Mouse (Mus musculus) kidney, adult 2 months (tissue): ENCODE measurements around the gene Dnajc8.

Source experiments
- CTCF ChIP-seq: fragments of 200-500 bp; conservative IDR thresholded peaks from 2 replicates; pipeline ENCODE4 v1.5.1; 2011; ENCODE audit warnings: low read depth, mild to moderate bottlenecking, control low read depth, low read length, moderate library complexity, mixed read lengths; ENCODE audit not compliant: insufficient read depth, insufficient read length
- POLR2A ChIP-seq: fragments of 200-500 bp; IDR thresholded peaks from one replicate; pipeline ENCODE4 v1.6.1; 2011; ENCODE audit warnings: low read depth, low read length, control low read depth

GRCm38 (mm10) chr4:132515369-132516155 lies 19.8 kb upstream of the Dnajc8 start:
- TF ChIP-seq CTCF (no peak), POLR2A (peak; percentile 31)
